Mouse (Mus musculus) C2C12 (cell line): ENCODE results near the gene BC030870. TPM values are rescaled to one million over a fixed set of nuclear protein-coding genes. Genes with fewer than 3 reads are reported as not detected.

Experiments used
- H3K27me3 ChIP-seq: one replicate; pipeline ENCODE4 v1.6.1; 2011; ENCODE audit not compliant: control insufficient read depth, insufficient read depth, insufficient read length
- H3K36me3 ChIP-seq: one replicate; pipeline ENCODE4 v1.6.1; 2011; ENCODE audit not compliant: control insufficient read depth, insufficient read depth
- H3K4me3 ChIP-seq: one replicate; pipeline ENCODE4 v1.5.1; 2011; ENCODE audit warnings: mild to moderate bottlenecking, control low read depth; ENCODE audit not compliant: poor library complexity, insufficient read depth, severe bottlenecking
- H3K79me2 ChIP-seq: one replicate; pipeline ENCODE4 v1.6.1; 2011; ENCODE audit not compliant: control insufficient read depth, insufficient read depth
- H3K79me3 ChIP-seq: one replicate; pipeline ENCODE4 v1.6.1; 2011; ENCODE audit warnings: low read depth, control low read depth
- H3ac ChIP-seq: one replicate; pipeline ENCODE3; 2011; ENCODE audit warnings: low read depth; ENCODE audit not compliant: control insufficient read depth, insufficient read length
- CEBPB ChIP-seq: IDR thresholded peaks from one replicate; pipeline ENCODE4 v1.6.1; 2011; ENCODE audit warnings: low read depth, mild to moderate bottlenecking, control low read depth, moderate library complexity
- CTCF ChIP-seq: IDR thresholded peaks from one replicate; pipeline ENCODE4 v1.5.1; 2011; ENCODE audit not compliant: control insufficient read depth, insufficient read depth, insufficient read length
- FOSL1 ChIP-seq: IDR thresholded peaks from one replicate; pipeline ENCODE4 v1.8.0; 2011; ENCODE audit warnings: mild to moderate bottlenecking, low read length; ENCODE audit not compliant: poor library complexity, insufficient read depth, severe bottlenecking
- MAX ChIP-seq: IDR thresholded peaks from one replicate; pipeline ENCODE4 v1.6.1; 2011; ENCODE audit warnings: mild to moderate bottlenecking, control low read depth
- MYOD1 ChIP-seq: IDR thresholded peaks from one replicate; pipeline ENCODE4 v1.6.1; 2011; ENCODE audit warnings: low read depth; ENCODE audit not compliant: control insufficient read depth, insufficient read length
- MYOG ChIP-seq: IDR thresholded peaks from one replicate; pipeline ENCODE4 v1.6.1; 2011; ENCODE audit not compliant: control insufficient read depth, insufficient read length; ENCODE audit errors: extremely low read depth
- USF1 ChIP-seq: IDR thresholded peaks from one replicate; pipeline ENCODE4 v1.6.1; 2011; ENCODE audit warnings: low read depth, mild to moderate bottlenecking, control low read depth, moderate library complexity
- polyA plus RNA-seq: library from polyadenylated mRNA; unstranded; fragments of >200 nt; fragmentation: generic; extraction: Trizol; gene quantifications from one replicate; pipeline ENCODE4 v1.2.1, GENCODE M21; 2012; ENCODE audit warnings: missing spikeins

The BC030870 gene
- polyA plus RNA-seq, 1 experiment, result not detected

- H3K27me3 ChIP-seq, result no peaks in the 10 kb centered on the region
- no peaks in the 10 kb centered on the region for H3K36me3 ChIP-seq
Observed at GRCm38 (mm10) chr8:65067694-65068472, 61.5 kb downstream of the BC030870 start.

GRCm38 (mm10) chr8:65067031-65067430, 62.3 kb downstream of the BC030870 start:
- Histone ChIP-seq H3K79me3 (no peaks in the 10 kb centered on the region), H3K79me2 (no peaks in the 10 kb centered on the region), H3K4me3 (no peak overlapping the region), H3K36me3 (no peaks in the 10 kb centered on the region), H3ac (no peak overlapping the region), H3K27me3 (no peaks in the 10 kb centered on the region)
- TF ChIP-seq CTCF, result no peak
- TF ChIP-seq FOSL1, result no peak
- TF ChIP-seq USF1, result no peak
- TF ChIP-seq CEBPB, result no peak
- TF ChIP-seq MYOG, result no peak
- TF ChIP-seq MAX, result no peak
- no peak for TF ChIP-seq MYOD1

More at GRCm38 (mm10) chr8:65067694-65068472, 61.5 kb downstream of the BC030870 start:
- TF ChIP-seq FOSL1 (no peak), USF1 (no peak), MAX (no peak)
- Histone ChIP-seq H3K79me2 (no peaks in the 10 kb centered on the region), H3K4me3 (no peak overlapping the region), H3ac (no peak overlapping the region), H3K79me3 (no peaks in the 10 kb centered on the region)

- Histone ChIP-seq H3K79me2 (no peaks in the 10 kb centered on the region), H3K27me3 (no peaks in the 10 kb centered on the region), H3K79me3 (no peaks in the 10 kb centered on the region), H3ac (no peak overlapping the region), H3K36me3 (no peaks in the 10 kb centered on the region), H3K4me3 (no peak overlapping the region)
- TF ChIP-seq MYOD1, result no peak
- TF ChIP-seq MAX, result no peak
- no peak for TF ChIP-seq CTCF
- no peak for TF ChIP-seq MYOG
- no peak for TF ChIP-seq CEBPB
- TF ChIP-seq USF1, result no peak
- no peak for TF ChIP-seq FOSL1
Observed at GRCm38 (mm10) chr8:65065622-65066021, 63.7 kb downstream of the BC030870 start.

- no peak overlapping the region for H3K4me3 ChIP-seq
- TF ChIP-seq CTCF (no peak), FOSL1 (no peak), MYOG (no peak), MYOD1 (no peak), MAX (no peak), USF1 (no peak), CEBPB (no peak)
- no peaks in the 10 kb centered on the region for H3K79me3 ChIP-seq
- H3K79me2 ChIP-seq, result no peaks in the 10 kb centered on the region
- no peaks in the 10 kb centered on the region for H3K36me3 ChIP-seq
- no peak overlapping the region for H3ac ChIP-seq
- no peaks in the 10 kb centered on the region for H3K27me3 ChIP-seq
Observed at GRCm38 (mm10) chr8:65064071-65064470, 65.3 kb downstream of the BC030870 start.

- H3K79me2 ChIP-seq, result no peaks in the 10 kb centered on the region
- H3K79me3 ChIP-seq, result no peaks in the 10 kb centered on the region
- H3ac ChIP-seq, result no peak overlapping the region
- no peaks in the 10 kb centered on the region for H3K36me3 ChIP-seq
- TF ChIP-seq MYOD1, result no peak
- no peak overlapping the region for H3K4me3 ChIP-seq
- H3K27me3 ChIP-seq, result no peaks in the 10 kb centered on the region
Observed at GRCm38 (mm10) chr8:65062195-65062594, 67.2 kb downstream of the BC030870 start.

GRCm38 (mm10) chr8:65056722-65057121, 72.6 kb downstream of the BC030870 start:
- no peaks in the 10 kb centered on the region for H3K36me3 ChIP-seq
- no peak overlapping the region for H3ac ChIP-seq
- no peaks in the 10 kb centered on the region for H3K79me3 ChIP-seq
- no peaks in the 10 kb centered on the region for H3K27me3 ChIP-seq
- TF ChIP-seq MYOG (no peak), CTCF (no peak), MYOD1 (no peak), FOSL1 (no peak), CEBPB (no peak), USF1 (no peak), MAX (no peak)
- no peaks in the 10 kb centered on the region for H3K79me2 ChIP-seq
- H3K4me3 ChIP-seq, result no peak overlapping the region
